Mouse (Mus musculus) MEL (cell line): ENCODE results near the gene Rnf24.

Source experiments
- CTCF ChIP-seq, 3 experiments: IDR thresholded peaks in 2 of 3; conservative IDR thresholded peaks in 1 of 3; 2 replicates each; pipeline ENCODE4 v1.5.1; 2011 to 2012; ENCODE audit warnings: low read length in 3 of 3, low read depth in 2 of 3, mild to moderate bottlenecking in 2 of 3, improper control_type of control experiment in 1 of 3, inconsistent platforms in 1 of 3, mixed read lengths in 1 of 3, moderate library complexity in 1 of 3; ENCODE audit not compliant: control insufficient read depth in 1 of 3, insufficient read depth in 1 of 3, poor library complexity in 1 of 3, severe bottlenecking in 1 of 3
- EP300 ChIP-seq, 2 experiments: IDR thresholded peaks; 2 replicates each; pipeline ENCODE4 v1.6.1; 2011; ENCODE audit warnings: improper control_type of control experiment in 2 of 2, low read length in 2 of 2, low read depth in 1 of 2, mild to moderate bottlenecking in 1 of 2
- HCFC1 ChIP-seq: IDR thresholded peaks from 2 replicates; pipeline ENCODE4 v1.6.1; 2012; ENCODE audit warnings: low read depth, mild to moderate bottlenecking, inconsistent platforms, low read length, improper control_type of control experiment, moderate library complexity
- MXI1 ChIP-seq: IDR thresholded peaks from 2 replicates; pipeline ENCODE4 v1.6.1; 2011; ENCODE audit warnings: mild to moderate bottlenecking, low read depth, low read length, improper control_type of control experiment
- MYB ChIP-seq: IDR thresholded peaks from 2 replicates; pipeline ENCODE4 v1.6.1; 2011; ENCODE audit warnings: mild to moderate bottlenecking, low read depth, low read length, improper control_type of control experiment
- MYC ChIP-seq: IDR thresholded peaks from 2 replicates; pipeline ENCODE4 v1.6.1; 2011; ENCODE audit warnings: low read depth, mild to moderate bottlenecking, low read length, improper control_type of control experiment, moderate library complexity
- POLR2A ChIP-seq, 2 experiments: IDR thresholded peaks; 2 replicates each; pipeline ENCODE4 v1.6.1; 2011 to 2012; ENCODE audit warnings: low read length in 2 of 2, mild to moderate bottlenecking in 2 of 2, control low read depth in 1 of 2, improper control_type of control experiment in 1 of 2, low read depth in 1 of 2, moderate library complexity in 1 of 2; ENCODE audit not compliant: control insufficient read depth in 1 of 2, insufficient read depth in 1 of 2, poor library complexity in 1 of 2
- RAD21 ChIP-seq: IDR thresholded peaks from 2 replicates; pipeline ENCODE4 v1.6.1; 2011; ENCODE audit warnings: mild to moderate bottlenecking, low read depth, low read length, improper control_type of control experiment
- SMC3 ChIP-seq: IDR thresholded peaks from 2 replicates; pipeline ENCODE4 v1.6.1; 2011; ENCODE audit warnings: low read depth, low read length, improper control_type of control experiment
- TCF12 ChIP-seq: IDR thresholded peaks from 2 replicates; pipeline ENCODE4 v1.6.1; 2014; ENCODE audit warnings: low read depth, mild to moderate bottlenecking, inconsistent platforms, low read length, improper control_type of control experiment, moderate library complexity
- USF2 ChIP-seq, 2 experiments: IDR thresholded peaks; 2 replicates each; pipeline ENCODE4 v1.6.1; 2011 to 2012; ENCODE audit warnings: improper control_type of control experiment in 2 of 2, low read length in 2 of 2, borderline replicate concordance in 1 of 2, inconsistent platforms in 1 of 2, low read depth in 1 of 2, mild to moderate bottlenecking in 1 of 2; ENCODE audit not compliant: insufficient read depth in 1 of 2

- no peak for TF ChIP-seq POLR2A (IDR thresholded peaks at IDR 0.05; ENCODE audit: control insufficient read depth in 1 of 2, insufficient read depth in 1 of 2, low read depth in 1 of 2, low read length in 2 of 2, poor library complexity in 1 of 2)
- no peak for TF ChIP-seq SMC3
- no peak for TF ChIP-seq EP300 (IDR thresholded peaks at IDR 0.05; ENCODE audit: low read depth in 1 of 2, low read length in 2 of 2)
- TF ChIP-seq TCF12, result no peak
- TF ChIP-seq USF2 (IDR thresholded peaks at IDR 0.05; ENCODE audit: borderline replicate concordance in 1 of 2, insufficient read depth in 1 of 2, low read depth in 1 of 2, low read length in 2 of 2), result no peak
- TF ChIP-seq CTCF (IDR thresholded peaks at IDR 0.05 in 2 of 3, conservative IDR thresholded peaks at IDR 0.05 in 1 of 3; ENCODE audit: control insufficient read depth in 1 of 3, insufficient read depth in 1 of 3, low read depth in 2 of 3, low read length in 3 of 3, poor library complexity in 1 of 3, severe bottlenecking in 1 of 3), result no peak
- TF ChIP-seq MYC, result no peak
- TF ChIP-seq RAD21, result no peak
- no peak for TF ChIP-seq HCFC1
- TF ChIP-seq MXI1, result no peak
- TF ChIP-seq MYB, result no peak
These were observed 1.2 kb downstream of the Rnf24 start for GRCm38 (mm10) chr2:131351471-131351870.
